Mouse (Mus musculus) layer of hippocampus, postnatal 36 days (tissue): Measurements from ENCODE around the gene Itgav. TPM values are rescaled to one million over a fixed set of nuclear protein-coding genes. Genes with fewer than 3 reads are reported as not detected.
"Not testable (repeated sequence)": the region's sequence is repeated elsewhere in the genome, so short reads cannot be mapped to it uniquely, and the experiment has no call there.

Experiments
- DNase-seq, 2 experiments: peaks; one replicate each; pipeline ENCODE4 v3.0.0; 2022
- total RNA-seq, 2 experiments: library from RNA; stranded (reverse); gene quantifications; 2 replicates each; pipeline ENCODE4 v1.2.3; 2021

The Itgav gene
- total RNA-seq, 2 experiments from 2014 or later, result 58.6 to 60.5 TPM

GRCm38 (mm10) chr2:83713281-83713680 lies 10.9 kb upstream of the Itgav start:
- DNase-seq, result not testable (repeated sequence)

DNA sequence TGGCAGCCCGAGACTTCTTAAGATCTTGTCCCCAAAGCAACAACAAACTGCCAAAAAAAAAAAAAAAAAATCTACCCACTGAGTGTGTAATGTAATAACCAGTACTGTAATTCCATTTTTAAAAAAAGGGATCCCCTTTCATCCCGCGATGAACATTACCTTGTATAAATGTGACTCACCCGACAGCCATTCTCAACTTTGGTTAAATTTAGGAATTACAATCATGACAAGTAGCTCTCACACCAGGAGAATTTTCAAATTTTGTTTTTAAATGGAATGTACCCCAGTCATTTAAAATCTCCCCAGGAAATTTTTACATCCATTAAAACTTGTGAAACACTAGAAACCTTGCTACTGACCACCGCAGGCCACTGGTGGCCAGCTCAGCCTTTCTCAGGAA lies 10.3 kb upstream of the Itgav start:
- no peak for DNase-seq

- DNase-seq, result peak; percentile 38 to 55
These were observed 9.4 kb upstream of the Itgav start for GRCm38 (mm10) chr2:83714783-83715182.

GRCm38 (mm10) chr2:83718341-83718740 lies 5.9 kb upstream of the Itgav start:
- DNase-seq, result no peak

DNA sequence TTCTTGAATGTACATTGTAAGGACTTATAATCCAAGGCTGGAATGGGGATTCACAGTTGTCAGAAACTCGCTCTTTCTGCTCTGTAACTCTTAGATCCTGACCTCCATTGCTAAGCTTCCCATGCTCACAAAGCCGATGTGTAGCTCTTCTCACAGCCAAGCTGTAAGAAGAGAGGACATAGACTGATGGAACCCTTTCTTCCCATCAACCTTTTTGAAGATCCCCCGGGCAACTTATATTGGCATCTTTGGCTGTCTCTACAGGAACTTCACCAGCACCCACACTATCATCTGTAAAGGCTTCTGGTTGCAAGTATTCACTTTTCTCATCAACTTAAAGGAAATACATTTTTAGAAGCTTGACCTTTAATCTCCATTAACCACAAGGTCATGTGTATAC lies 2.6 kb upstream of the Itgav start:
- DNase-seq, result no peak

DNA sequence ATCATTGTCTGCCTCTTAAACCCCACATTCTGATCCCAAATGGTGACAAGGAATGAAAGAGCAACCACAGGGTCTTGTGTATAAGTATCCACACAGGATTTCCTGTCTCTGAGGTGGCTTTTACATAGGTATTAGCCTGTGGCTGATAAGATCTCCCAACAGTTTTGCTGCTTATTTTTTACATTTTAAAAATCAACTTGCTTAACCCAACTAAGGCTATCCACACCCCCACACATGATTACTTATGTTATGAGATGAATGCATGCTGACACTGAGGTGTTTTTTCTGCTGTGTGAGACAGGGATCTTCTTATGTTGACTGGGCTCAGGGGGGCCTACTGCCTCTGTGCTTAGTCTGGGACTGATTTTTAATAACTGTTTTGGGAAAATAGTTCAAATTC lies 1.3 kb upstream of the Itgav start:
- no peak for DNase-seq

DNA sequence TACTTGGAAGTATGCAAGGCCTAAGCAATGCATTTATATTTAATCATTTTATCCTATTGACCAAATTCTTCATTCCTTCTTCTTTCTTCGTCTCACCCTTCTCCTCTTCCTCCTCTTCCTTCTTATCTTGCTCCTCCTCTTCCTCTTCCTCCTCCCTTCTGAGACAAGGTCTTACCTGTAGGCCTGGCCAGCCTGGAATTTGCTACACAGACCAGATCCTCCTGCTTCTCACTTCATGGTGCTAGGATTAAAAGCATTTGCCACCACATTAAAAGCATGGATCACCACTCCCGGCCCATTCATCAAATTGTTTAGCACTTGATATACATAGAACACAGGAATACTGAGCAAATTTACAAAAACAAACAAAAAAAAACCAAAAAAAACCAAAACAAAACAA lies 851 bp upstream of the Itgav start:
- DNase-seq, result no peak

GRCm38 (mm10) chr2:83724827-83725730 lies 882 bp downstream of the Itgav start:
- peak in 1 of 2 experiments; percentile 47 for DNase-seq

- no peak for DNase-seq
These were observed 1.6 kb downstream of the Itgav start for GRCm38 (mm10) chr2:83725796-83726195.

DNA sequence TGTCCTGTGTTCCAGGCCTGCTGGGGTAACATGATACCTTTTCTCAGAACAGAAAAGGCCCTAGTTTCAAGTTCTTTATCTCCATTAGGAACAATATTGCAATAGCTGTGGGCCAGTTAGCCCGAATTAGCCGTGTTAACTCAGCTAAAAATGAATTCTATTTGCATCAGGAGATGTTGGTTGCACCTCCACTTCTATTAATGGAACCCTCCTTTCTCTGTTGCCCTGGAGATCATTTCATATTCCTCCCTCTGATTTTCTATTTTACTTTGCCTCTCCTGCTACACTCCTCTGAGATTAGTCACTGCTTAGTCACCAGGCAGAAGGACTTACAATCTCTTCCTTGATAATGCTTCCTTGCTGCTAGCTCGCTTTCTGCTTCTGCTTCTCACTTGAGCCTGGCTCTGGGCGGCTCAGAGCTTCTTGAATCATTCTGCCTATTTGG lies 4.1 kb downstream of the Itgav start:
- no peak for DNase-seq

DNA sequence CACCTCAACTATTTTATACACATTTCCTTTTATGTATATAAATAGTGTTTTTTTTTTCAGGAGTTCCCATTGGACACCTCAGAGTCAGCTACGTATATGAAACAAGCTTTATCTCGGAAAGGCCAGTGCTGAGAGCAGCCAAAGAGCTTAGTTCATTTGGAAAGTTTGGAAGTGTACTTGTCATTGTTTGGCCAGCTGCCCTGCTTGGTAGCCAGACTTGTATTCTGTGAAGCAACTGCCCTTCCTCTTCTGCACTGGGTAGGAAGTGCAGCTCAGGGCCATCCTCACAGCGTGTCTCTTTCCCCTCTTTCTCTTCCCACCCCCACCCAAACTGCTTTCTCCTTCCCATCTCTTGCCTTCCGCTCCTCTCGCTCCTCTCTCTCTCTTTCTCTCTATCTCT lies 5.1 kb downstream of the Itgav start:
- peak; percentile 31 to 36 for DNase-seq

DNA sequence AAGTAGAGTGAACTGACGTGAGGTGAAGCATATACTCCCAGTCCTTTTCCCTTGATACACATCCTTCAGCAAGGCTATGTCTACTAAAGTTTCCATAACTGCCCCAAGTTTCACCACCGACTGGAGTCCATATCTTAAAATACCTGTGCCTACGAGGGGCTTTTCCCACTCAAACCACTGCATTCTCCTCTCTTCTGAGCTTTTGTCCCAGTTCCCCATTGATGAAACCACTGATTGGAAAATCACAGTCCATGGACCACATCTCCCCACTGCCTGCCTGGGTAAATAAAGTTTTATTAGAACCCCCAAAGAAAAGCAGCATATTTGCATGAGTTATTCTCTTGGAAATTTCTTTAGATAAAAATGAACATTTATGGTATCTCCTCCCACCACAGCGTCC lies 8.7 kb downstream of the Itgav start:
- no peak for DNase-seq

DNA sequence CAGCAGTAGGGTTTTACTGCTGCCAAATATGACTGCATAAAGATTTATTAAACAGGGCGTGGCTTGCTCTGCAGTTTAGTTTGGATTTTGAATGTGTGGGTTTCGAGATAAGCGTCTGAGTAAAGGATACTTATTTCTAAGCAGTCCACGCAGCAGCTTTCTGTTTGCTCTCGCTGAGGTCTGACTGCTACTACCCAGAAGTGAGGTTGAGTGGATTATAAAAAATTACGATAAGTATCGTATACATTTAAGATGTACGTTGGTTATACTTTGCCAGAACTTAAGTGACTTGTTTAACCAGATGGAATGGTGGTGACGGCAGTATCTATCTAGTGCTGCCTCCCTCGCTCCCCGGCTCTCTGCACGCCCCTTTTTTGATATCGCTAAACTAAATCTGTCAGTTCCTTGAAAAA lies 9.8 kb downstream of the Itgav start:
- DNase-seq, result no peak

DNA sequence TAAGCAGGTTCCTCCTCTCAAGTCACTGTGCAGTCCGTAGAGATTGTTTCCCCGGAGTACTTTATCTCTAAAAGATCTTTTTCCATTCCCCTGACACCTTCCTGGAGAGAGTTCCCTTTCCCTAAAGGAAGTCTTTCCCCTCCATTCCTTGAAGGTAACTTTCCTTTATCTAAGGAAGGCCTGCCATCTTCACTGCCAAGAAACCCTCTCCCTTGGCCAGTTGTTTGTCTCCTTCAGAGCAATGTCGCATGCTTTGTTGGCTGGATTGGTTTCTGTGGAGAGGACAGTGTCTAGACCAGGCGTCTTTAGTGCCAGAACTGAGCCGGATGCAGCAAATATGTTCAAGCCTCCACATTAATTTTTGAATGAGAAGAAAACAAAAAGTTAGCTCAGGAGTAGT lies 11.1 kb downstream of the Itgav start:
- DNase-seq, result no peak

- no peak for DNase-seq
These were observed 12.6 kb downstream of the Itgav start for GRCm38 (mm10) chr2:83736836-83737235.

GRCm38 (mm10) chr2:83738586-83739251 lies 14.5 kb downstream of the Itgav start:
- DNase-seq, result no peak

- no peak for DNase-seq
These were observed 15.4 kb downstream of the Itgav start for GRCm38 (mm10) chr2:83739461-83740124.

GRCm38 (mm10) chr2:83740601-83741031 lies 16.4 kb downstream of the Itgav start:
- DNase-seq, result no peak

DNA sequence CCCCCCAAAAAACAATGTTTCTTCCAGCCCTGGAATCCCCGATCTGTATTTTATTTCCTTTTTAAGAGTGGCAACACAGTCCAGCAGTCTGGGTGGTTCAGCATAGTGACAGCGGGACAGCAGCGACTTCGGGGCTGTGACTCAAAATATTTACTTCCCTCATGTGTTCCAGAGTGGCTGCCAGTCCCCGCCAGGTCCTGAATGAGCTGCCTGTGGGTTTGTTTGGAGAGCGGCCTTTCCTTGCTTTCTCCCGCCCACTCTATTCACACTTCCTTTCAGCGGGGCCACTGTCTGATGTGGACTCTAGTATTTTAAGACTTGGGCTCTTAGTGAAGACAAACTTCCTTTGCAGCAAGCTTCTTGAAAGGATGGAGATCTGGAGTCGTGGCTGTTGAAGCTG lies 18.0 kb downstream of the Itgav start:
- peak; percentile 36 to 41 for DNase-seq

- DNase-seq, result no peak
These were observed 18.6 kb downstream of the Itgav start for GRCm38 (mm10) chr2:83742836-83743235.

DNA sequence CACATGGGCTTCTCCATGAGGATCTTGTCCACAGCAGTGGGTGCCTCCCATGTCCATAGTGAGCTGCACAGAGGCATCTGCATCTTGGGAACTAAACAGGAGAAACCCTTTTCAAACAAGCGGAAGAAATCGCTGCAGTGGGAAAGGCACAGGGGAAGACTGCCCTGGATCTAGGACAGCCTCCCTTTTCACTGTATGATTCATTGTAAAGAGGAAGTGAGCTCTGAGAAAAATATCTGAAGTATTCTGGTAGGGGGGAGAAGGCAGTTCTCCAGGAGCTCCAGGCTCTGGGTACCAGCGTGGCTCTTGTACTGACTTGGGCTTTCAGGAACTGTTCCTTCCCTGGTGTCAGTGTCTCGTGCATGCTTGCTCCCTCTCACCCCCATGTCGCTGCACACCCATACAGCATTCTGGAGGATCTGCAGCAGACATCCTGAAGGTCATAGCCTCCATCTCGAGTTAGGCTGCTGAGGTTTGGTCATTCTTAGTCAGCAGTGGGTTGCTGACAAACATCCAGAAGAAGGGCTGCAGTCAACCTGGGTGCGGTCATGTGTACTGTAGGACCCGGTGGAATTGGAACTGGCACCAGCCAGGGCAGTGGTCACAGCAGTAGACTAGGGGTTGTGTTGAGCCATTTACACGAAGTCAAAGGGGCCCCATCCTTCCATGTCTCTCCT lies 20.2 kb downstream of the Itgav start:
- no peak for DNase-seq

- DNase-seq, result no peak
These were observed 21.1 kb downstream of the Itgav start for GRCm38 (mm10) chr2:83745257-83745656.
